Mouse (Mus musculus) liver, embryonic 14.5 days (tissue): Measurements from ENCODE around the gene Rbm6. TPM values are rescaled to one million over a fixed set of nuclear protein-coding genes. Genes with fewer than 3 reads are reported as not detected.
A peak's percentile ranks its signal among the peaks of the same experiment; 100 is the strongest.

Experiments used
- ATAC-seq: fragments of 200-750 bp; cut with Nextera tagmentation; 2 replicates; pipeline ENCODE4 v1.8.0; 2017; ENCODE audit warnings: moderate number of reproducible peaks, mild to moderate bottlenecking, moderate library complexity; ENCODE audit not compliant: insufficient read depth
- DNase-seq, 3 experiments: peaks; one replicate each; pipeline ENCODE4 v3.0.0-alpha.2; 2012 to 2013; ENCODE audit warnings: low read depth in 3 of 3, low spot score in 3 of 3
- H3K27ac ChIP-seq: fragments of 300-500 bp; sonication (generic); 2 replicates; pipeline ENCODE4 v1.5.1; 2014; ENCODE audit warnings: moderate library complexity, mild to moderate bottlenecking, control low read depth, inconsistent platforms
- H3K27me3 ChIP-seq: fragments of 300-500 bp; sonication (generic); 2 replicates; pipeline ENCODE4 v1.6.1; 2014; ENCODE audit warnings: mild to moderate bottlenecking, low read length, moderate library complexity; ENCODE audit not compliant: control insufficient read depth, insufficient read depth
- H3K36me3 ChIP-seq: fragments of 300-500 bp; sonication (generic); replicated peaks from 2 replicates; pipeline ENCODE4 v1.6.1; 2014; ENCODE audit warnings: low read depth; ENCODE audit not compliant: control insufficient read depth, insufficient read depth
- H3K4me1 ChIP-seq, 2 experiments: fragments of 200-500 bp in 1 of 2; fragments of 300-500 bp in 1 of 2; sonication (generic) in 1 of 2; replicated peaks; 2 replicates each; pipeline ENCODE4 v1.6.1; 2012 to 2014; ENCODE audit warnings: antibody characterized with exemption in 1 of 2, inconsistent platforms in 1 of 2, low read length in 1 of 2; ENCODE audit not compliant: control insufficient read depth in 2 of 2, insufficient read depth in 2 of 2
- H3K4me2 ChIP-seq: fragments of 300-500 bp; sonication (generic); 2 replicates; pipeline ENCODE4 v1.6.1; 2014; ENCODE audit warnings: low read depth, mild to moderate bottlenecking, control low read depth, moderate library complexity
- H3K4me3 ChIP-seq, 2 experiments: fragments of 200-500 bp in 1 of 2; fragments of 300-500 bp in 1 of 2; sonication (generic) in 1 of 2; 2 replicates each; pipeline ENCODE4 v1.5.1; 2012 to 2014; ENCODE audit warnings: low read depth in 2 of 2, low read length in 2 of 2, mild to moderate bottlenecking in 2 of 2, control low read depth in 1 of 2, inconsistent platforms in 1 of 2, moderate library complexity in 1 of 2; ENCODE audit not compliant: insufficient read depth in 1 of 2
- H3K9ac ChIP-seq: fragments of 300-500 bp; sonication (generic); replicated peaks from 2 replicates; pipeline ENCODE4 v1.6.1; 2014; ENCODE audit warnings: mild to moderate bottlenecking, control low read depth, moderate library complexity
- H3K9me3 ChIP-seq: fragments of 300-500 bp; sonication (generic); 2 replicates; pipeline ENCODE4 v1.6.1; 2016; ENCODE audit warnings: low read length, mixed read lengths; ENCODE audit not compliant: control insufficient read depth
- CTCF ChIP-seq: IDR thresholded peaks from 2 replicates; pipeline ENCODE4 v1.5.1; 2016; ENCODE audit warnings: antibody characterized with exemption, low read depth, control low read depth
- EP300 ChIP-seq: IDR thresholded peaks from 2 replicates; pipeline ENCODE4 v1.6.1; 2016; ENCODE audit warnings: antibody characterized with exemption, low read depth
- WGBS: fragments of 180-500 bp; shearing (Covaris S2); extraction: QIAGEN DNeasy Blood & Tissue Kit; methylation state at CpG from one replicate; pipeline ENCODE4 v1.1.7; 2014; ENCODE audit not compliant: insufficient replicate concordance; 5-methylcytosine and 5-hydroxymethylcytosine counted together
- polyA plus RNA-seq, 2 experiments: library from polyadenylated mRNA; depleted of rRNA in 1 of 2; stranded (reverse) in 1 of 2; unstranded in 1 of 2; fragments of >200 nt; fragmentation: Nextera tagmentation in 1 of 2; extraction: Ambion mirVana in 1 of 2; gene quantifications; 2 replicates each; pipeline versions ENCODE4 v1.2.1 to v1.2.3; 2012 to 2014

The Rbm6 gene
- polyA plus RNA-seq, 2 experiments, result 18.9 to 20.9 TPM

- no peaks in the 10 kb centered on the region for H3K9me3 ChIP-seq
- peaks cover 98% of the 10 kb centered on the region for H3K36me3 ChIP-seq
- H3K9ac ChIP-seq, result no peak overlapping the region
- DNase-seq, result no peak
- no peak overlapping the region for H3K27ac ChIP-seq
- no peaks in the 10 kb centered on the region for H3K27me3 ChIP-seq
- H3K4me1 ChIP-seq, result peaks cover 0 to 4% of the 10 kb centered on the region in 2 experiments; a peak in 2 of 4 replicates
- TF ChIP-seq EP300 (no peak), CTCF (no peak)
- ATAC-seq, result no peak
- H3K4me2 ChIP-seq, result no peak overlapping the region
- H3K4me3 ChIP-seq, result no peak overlapping the region
- 88% methylated on average over 6 of the region's 6 CpGs for WGBS
Observed at GRCm38 (mm10) chr9:107744061-107744460, 129.0 kb downstream of the Rbm6 start.

- Histone ChIP-seq H3K9me3 (no peaks in the 10 kb centered on the region), H3K27ac (no peak overlapping the region), H3K27me3 (peaks cover 23% of the 10 kb centered on the region), H3K4me3 (no peak overlapping the region), H3K4me1 (peaks cover 0 to 19% of the 10 kb centered on the region in 2 experiments; a peak in 2 of 4 replicates), H3K36me3 (peaks cover 57% of the 10 kb centered on the region), H3K4me2 (no peak overlapping the region), H3K9ac (no peak overlapping the region)
- no peak for TF ChIP-seq EP300
- TF ChIP-seq CTCF, result peak; percentile 77
- DNase-seq (no peak), ATAC-seq (peak; percentile 54)
- WGBS, result 60% methylated on average over 4 of the region's 4 CpGs
Observed at GRCm38 (mm10) chr9:107738841-107739202, 134.2 kb downstream of the Rbm6 start.

DNA sequence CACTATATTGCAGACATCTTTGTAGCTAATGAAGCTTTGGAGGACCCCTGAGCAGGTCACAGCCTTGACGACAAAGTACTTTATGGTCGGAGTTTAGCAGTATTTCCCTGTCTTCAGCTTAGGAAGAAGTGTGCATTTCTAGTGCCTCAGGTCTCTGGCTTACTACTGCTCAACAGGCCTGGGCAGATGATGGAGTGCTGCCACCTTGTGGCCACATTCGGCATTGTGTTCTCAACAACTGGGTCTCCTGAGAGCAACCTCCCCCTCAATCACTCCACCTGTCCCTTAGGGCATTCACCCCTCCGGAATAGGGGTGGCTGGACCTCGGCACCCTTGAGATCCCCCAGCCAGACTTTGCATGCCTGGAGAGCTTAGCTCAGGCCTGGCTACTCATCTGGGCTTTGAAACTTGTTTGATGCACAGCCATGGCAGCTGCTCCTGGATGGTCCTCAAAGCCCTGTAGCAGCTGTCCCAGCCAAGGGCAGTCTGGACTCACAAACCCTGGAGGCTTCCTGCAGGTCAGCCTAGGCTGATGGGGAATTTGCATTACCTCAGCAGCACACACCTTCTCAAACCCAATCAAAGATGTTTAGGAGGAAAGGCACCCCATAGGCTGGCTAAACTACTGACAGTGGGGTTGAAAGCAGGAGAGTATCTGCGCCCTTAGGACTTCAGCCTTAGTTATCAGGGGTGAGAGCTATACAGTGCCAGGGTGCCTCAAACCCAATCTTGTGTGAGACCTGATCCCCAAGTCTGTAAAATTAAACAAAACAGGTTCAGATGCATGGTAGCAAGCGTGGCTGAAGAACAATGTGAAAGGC, 134.8 kb downstream of the Rbm6 start:
- DNase-seq (peak; percentile 48 to 61 (median 51)), ATAC-seq (peak; percentile 57)
- peaks cover 0 to 19% of the 10 kb centered on the region in 2 experiments; a peak in 2 of 4 replicates for H3K4me1 ChIP-seq
- no peak overlapping the region for H3K27ac ChIP-seq
- peaks cover 51% of the 10 kb centered on the region for H3K36me3 ChIP-seq
- 23% methylated on average over 7 of the region's 7 CpGs for WGBS
- TF ChIP-seq EP300 (no peak), CTCF (peak; percentile 97)
- no peaks in the 10 kb centered on the region for H3K9me3 ChIP-seq
- no peak overlapping the region for H3K9ac ChIP-seq
- H3K4me2 ChIP-seq, result no peak overlapping the region
- H3K4me3 ChIP-seq, result no peak overlapping the region
- H3K27me3 ChIP-seq, result peaks cover 23% of the 10 kb centered on the region

DNA sequence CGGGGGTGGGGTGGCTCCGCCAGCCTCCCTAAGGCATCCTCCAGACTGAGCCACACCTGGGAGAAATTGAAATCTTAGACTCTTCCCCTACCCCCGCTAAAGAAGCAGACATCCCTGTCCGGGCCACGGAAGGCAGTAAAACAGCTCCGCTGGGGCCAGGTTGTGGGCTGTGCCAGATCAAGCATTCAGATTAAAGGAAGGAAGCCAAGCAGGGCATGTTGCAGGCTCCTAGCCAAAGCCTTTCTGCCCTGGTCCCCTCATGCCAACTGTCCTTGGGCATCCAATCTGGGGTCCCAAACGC, 136.9 kb downstream of the Rbm6 start:
- DNase-seq, result no peak
- ATAC-seq, result no peak

GRCm38 (mm10) chr9:107735356-107736184, 137.5 kb downstream of the Rbm6 start:
- ATAC-seq, result no peak
- TF ChIP-seq CTCF (no peak), EP300 (no peak)
- peaks cover 0 to 19% of the 10 kb centered on the region in 2 experiments; a peak in 2 of 4 replicates for H3K4me1 ChIP-seq
- no peak overlapping the region for H3K4me3 ChIP-seq
- no peaks in the 10 kb centered on the region for H3K9me3 ChIP-seq
- H3K36me3 ChIP-seq, result peaks cover 24% of the 10 kb centered on the region
- H3K27me3 ChIP-seq, result peaks cover 23% of the 10 kb centered on the region
- H3K27ac ChIP-seq, result no peak overlapping the region
- H3K4me2 ChIP-seq, result no peak overlapping the region
- no peak overlapping the region for H3K9ac ChIP-seq
- 8% methylated on average over 17 of the region's 17 CpGs for WGBS
- DNase-seq, result no peak

More for the DNA sequence above, 136.9 kb downstream of the Rbm6 start:
- Histone ChIP-seq H3K4me3 (no peak overlapping the region), H3K27ac (no peak overlapping the region), H3K36me3 (peaks cover 30% of the 10 kb centered on the region), H3K9ac (no peak overlapping the region), H3K4me1 (peaks cover 0 to 19% of the 10 kb centered on the region in 2 experiments; a peak in 2 of 4 replicates), H3K4me2 (no peak overlapping the region), H3K9me3 (no peaks in the 10 kb centered on the region), H3K27me3 (peaks cover 23% of the 10 kb centered on the region)
- no peak for TF ChIP-seq CTCF
- TF ChIP-seq EP300, result no peak
- under 1% methylated on average over 7 of the region's 7 CpGs for WGBS
